Mouse (Mus musculus): ENCODE measurements around the gene Tnfrsf13c. TPM values are rescaled to one million over a fixed set of nuclear protein-coding genes. Genes with fewer than 3 reads are reported as not detected.
A peak's percentile ranks its signal among the peaks of the same experiment; 100 is the strongest.

Tnfrsf13c gene
- polyA plus RNA-seq, 1 experiment from 2014 or later, result not detected

DNA sequence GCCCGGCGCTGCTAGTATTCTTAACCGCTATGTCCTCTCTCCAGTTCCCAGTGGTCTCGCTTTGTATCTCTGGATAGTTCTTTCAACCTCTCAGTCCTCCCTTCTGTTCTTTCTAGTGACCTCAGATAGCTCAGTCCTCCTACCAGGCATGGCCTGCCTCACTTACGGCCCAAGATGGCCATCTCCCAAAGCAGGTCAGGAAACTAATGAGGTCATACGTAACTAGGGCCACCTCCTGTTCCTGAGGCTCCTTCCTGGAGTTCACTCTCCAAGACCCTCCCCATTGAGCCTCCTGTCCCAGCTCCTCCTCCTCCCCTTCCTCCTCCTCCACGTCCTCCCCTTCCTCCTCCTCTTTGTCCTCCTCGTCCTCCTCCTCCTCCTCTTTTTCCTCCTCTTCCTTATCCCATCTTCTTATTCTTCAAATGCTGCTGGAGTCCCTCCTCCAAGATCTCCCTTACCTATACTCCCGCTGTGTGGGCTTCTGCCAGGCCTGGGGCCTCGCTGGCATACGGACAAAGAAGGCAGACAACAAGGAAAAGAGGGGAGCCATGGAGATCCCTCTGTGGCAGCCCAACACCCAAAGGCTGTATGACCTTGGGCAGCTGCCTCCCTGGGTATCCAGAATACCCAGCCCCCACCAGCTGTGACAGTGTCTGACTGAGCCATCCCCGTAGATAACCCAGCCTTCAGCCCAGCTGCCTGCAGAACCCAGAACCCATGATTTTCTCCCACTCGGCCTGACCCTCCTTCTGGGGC is 14.7 kb downstream of the Tnfrsf13c start:
- Histone ChIP-seq H3K4me2 (replicated peaks; ENCODE audit: low read depth, low read length) (no peak overlapping the region), H3K9me3 (ENCODE audit: control insufficient read depth, low read depth, low read length) (no peaks in the 10 kb centered on the region), H3K27ac (ENCODE audit: low read length) (no peak overlapping the region), H3K27me3 (ENCODE audit: control insufficient read depth, insufficient read depth, low read length) (peaks cover 62% of the 10 kb centered on the region), H3K4me1 (ENCODE audit: control insufficient read depth, insufficient read depth, low read length) (peaks cover 23% of the 10 kb centered on the region; the same call in 1 of the 2 replicates), H3K4me3 (ENCODE audit: low read depth, low read length) (no peak overlapping the region), H3K9ac (replicated peaks; ENCODE audit: low read depth, low read length) (no peak overlapping the region), H3K36me3 (ENCODE audit: control insufficient read depth, insufficient read depth, low read length) (peaks cover 14% of the 10 kb centered on the region)
- 80% methylated on average over 13 of the region's 13 CpGs for WGBS
- ATAC-seq (ENCODE audit: insufficient number of reproducible peaks, insufficient read depth, low FRiP score, low read depth), result no peak

- Histone ChIP-seq H3K4me3 (ENCODE audit: low read depth, low read length) (no peak overlapping the region), H3K36me3 (ENCODE audit: control insufficient read depth, insufficient read depth, low read length) (peaks cover 22% of the 10 kb centered on the region), H3K4me2 (replicated peaks; ENCODE audit: low read depth, low read length) (no peak overlapping the region), H3K4me1 (ENCODE audit: control insufficient read depth, insufficient read depth, low read length) (peaks cover 23% of the 10 kb centered on the region; the same call in 1 of the 2 replicates), H3K27me3 (ENCODE audit: control insufficient read depth, insufficient read depth, low read length) (peaks cover 59% of the 10 kb centered on the region), H3K27ac (ENCODE audit: low read length) (no peak overlapping the region), H3K9ac (replicated peaks; ENCODE audit: low read depth, low read length) (no peak overlapping the region), H3K9me3 (ENCODE audit: control insufficient read depth, low read depth, low read length) (no peaks in the 10 kb centered on the region)
- no peak for ATAC-seq (ENCODE audit: insufficient number of reproducible peaks, insufficient read depth, low FRiP score, low read depth)
- 79% methylated on average over 8 of the region's 8 CpGs for WGBS
These were observed 15.9 kb downstream of the Tnfrsf13c start for GRCm38 (mm10) chr15:82208307-82208706.

GRCm38 (mm10) chr15:82207504-82208219 is 16.5 kb downstream of the Tnfrsf13c start:
- H3K4me2 ChIP-seq (replicated peaks; ENCODE audit: low read depth, low read length), result no peak overlapping the region
- no peak for ATAC-seq (ENCODE audit: insufficient number of reproducible peaks, insufficient read depth, low FRiP score, low read depth)
- H3K36me3 ChIP-seq (ENCODE audit: control insufficient read depth, insufficient read depth, low read length), result peaks cover 28% of the 10 kb centered on the region
- no peak overlapping the region for H3K27ac ChIP-seq (ENCODE audit: low read length)
- H3K4me1 ChIP-seq (ENCODE audit: control insufficient read depth, insufficient read depth, low read length), result peaks cover 23% of the 10 kb centered on the region; the same call in 1 of the 2 replicates
- H3K9me3 ChIP-seq (ENCODE audit: control insufficient read depth, low read depth, low read length), result no peaks in the 10 kb centered on the region
- H3K9ac ChIP-seq (replicated peaks; ENCODE audit: low read depth, low read length), result no peak overlapping the region
- 19% methylated on average over 30 of the region's 30 CpGs for WGBS
- peaks cover 59% of the 10 kb centered on the region for H3K27me3 ChIP-seq (ENCODE audit: control insufficient read depth, insufficient read depth, low read length)
- 0 out of 2 replicates have a peak overlapping the region, but pooled peaks have one; percentile 1 for H3K4me3 ChIP-seq (ENCODE audit: low read depth, low read length)

GRCm38 (mm10) chr15:82207105-82207459 is 17.1 kb downstream of the Tnfrsf13c start:
- Histone ChIP-seq H3K27ac (ENCODE audit: low read length) (no peak overlapping the region), H3K9me3 (ENCODE audit: control insufficient read depth, low read depth, low read length) (no peaks in the 10 kb centered on the region), H3K36me3 (ENCODE audit: control insufficient read depth, insufficient read depth, low read length) (peaks cover 34% of the 10 kb centered on the region), H3K27me3 (ENCODE audit: control insufficient read depth, insufficient read depth, low read length) (peaks cover 55% of the 10 kb centered on the region), H3K4me1 (ENCODE audit: control insufficient read depth, insufficient read depth, low read length) (peaks cover 17% of the 10 kb centered on the region; the same call in 1 of the 2 replicates), H3K4me2 (replicated peaks; ENCODE audit: low read depth, low read length) (no peak overlapping the region), H3K4me3 (ENCODE audit: low read depth, low read length) (0 out of 2 replicates have a peak overlapping the region, but pooled peaks have one; percentile 1), H3K9ac (replicated peaks; ENCODE audit: low read depth, low read length) (no peak overlapping the region)
- ATAC-seq (ENCODE audit: insufficient number of reproducible peaks, insufficient read depth, low FRiP score, low read depth), result no peak
- WGBS, result 18% methylated on average over 34 of the region's 34 CpGs

DNA sequence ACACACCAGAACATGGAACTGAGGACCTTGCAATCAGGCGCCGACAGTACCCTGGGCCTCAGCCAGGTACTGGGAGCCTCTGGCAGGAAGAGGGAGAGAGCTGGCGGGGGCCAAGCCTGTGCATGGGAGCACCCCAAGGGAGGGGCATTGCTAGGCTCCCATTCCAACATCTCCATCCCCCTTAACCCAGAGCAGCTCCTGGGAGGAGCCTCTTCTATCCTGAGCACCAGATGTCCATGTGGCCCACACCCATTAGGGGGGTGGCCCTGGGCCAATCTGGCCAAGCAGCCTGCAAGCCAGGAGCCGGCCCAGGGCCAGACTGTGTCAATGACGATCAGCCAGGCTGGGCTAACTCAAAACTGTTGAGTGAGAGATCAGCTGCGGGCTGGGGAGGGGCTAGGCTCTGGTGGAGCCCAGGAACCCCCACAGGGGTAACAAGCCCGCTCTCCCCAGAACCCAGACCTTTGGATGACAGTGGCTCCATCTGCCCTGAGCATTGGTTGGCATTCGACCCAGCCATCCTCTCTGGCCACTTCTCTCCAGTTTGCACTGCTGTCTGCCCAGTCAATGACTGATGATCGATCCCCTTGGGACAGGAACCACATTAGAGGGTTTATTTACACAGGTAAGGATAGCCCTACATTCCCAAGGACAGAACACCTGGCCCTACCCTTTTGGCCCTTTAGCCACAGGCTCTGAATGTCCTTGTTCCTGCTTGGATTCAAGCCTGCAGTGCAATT is 17.6 kb downstream of the Tnfrsf13c start:
- H3K27ac ChIP-seq (ENCODE audit: low read length), result no peak overlapping the region
- peaks cover 50% of the 10 kb centered on the region for H3K27me3 ChIP-seq (ENCODE audit: control insufficient read depth, insufficient read depth, low read length)
- H3K4me3 ChIP-seq (ENCODE audit: low read depth, low read length), result 0 out of 2 replicates have a peak overlapping the region, but pooled peaks have one; percentile 1
- no peaks in the 10 kb centered on the region for H3K9me3 ChIP-seq (ENCODE audit: control insufficient read depth, low read depth, low read length)
- no peak overlapping the region for H3K4me2 ChIP-seq (replicated peaks; ENCODE audit: low read depth, low read length)
- 53% methylated on average over 9 of the region's 9 CpGs for WGBS
- H3K36me3 ChIP-seq (ENCODE audit: control insufficient read depth, insufficient read depth, low read length), result peaks cover 39% of the 10 kb centered on the region
- ATAC-seq (ENCODE audit: insufficient number of reproducible peaks, insufficient read depth, low FRiP score, low read depth), result no peak
- no peak overlapping the region for H3K9ac ChIP-seq (replicated peaks; ENCODE audit: low read depth, low read length)
- peaks cover 12% of the 10 kb centered on the region; the same call in 1 of the 2 replicates for H3K4me1 ChIP-seq (ENCODE audit: control insufficient read depth, insufficient read depth, low read length)

- Histone ChIP-seq H3K4me2 (replicated peaks; ENCODE audit: low read depth, low read length) (no peak overlapping the region), H3K9ac (replicated peaks; ENCODE audit: low read depth, low read length) (no peak overlapping the region), H3K27ac (ENCODE audit: low read length) (no peak overlapping the region), H3K4me1 (ENCODE audit: control insufficient read depth, insufficient read depth, low read length) (peaks cover 11% of the 10 kb centered on the region; the same call in 1 of the 2 replicates), H3K4me3 (ENCODE audit: low read depth, low read length) (no peak overlapping the region), H3K9me3 (ENCODE audit: control insufficient read depth, low read depth, low read length) (no peaks in the 10 kb centered on the region), H3K36me3 (ENCODE audit: control insufficient read depth, insufficient read depth, low read length) (peaks cover 54% of the 10 kb centered on the region), H3K27me3 (ENCODE audit: control insufficient read depth, insufficient read depth, low read length) (peaks cover 34% of the 10 kb centered on the region)
- 0 out of 2 replicates have a peak, but pooled peaks have one; percentile 8 for ATAC-seq (ENCODE audit: insufficient number of reproducible peaks, insufficient read depth, low FRiP score, low read depth)
- 58% methylated on average over 10 of the region's 10 CpGs for WGBS
These were observed 19.3 kb downstream of the Tnfrsf13c start for GRCm38 (mm10) chr15:82204680-82205371.

GRCm38 (mm10) chr15:82203611-82204351 is 20.4 kb downstream of the Tnfrsf13c start:
- Histone ChIP-seq H3K9me3 (ENCODE audit: control insufficient read depth, low read depth, low read length) (no peaks in the 10 kb centered on the region), H3K4me1 (ENCODE audit: control insufficient read depth, insufficient read depth, low read length) (peaks cover 11% of the 10 kb centered on the region; the same call in 1 of the 2 replicates), H3K4me3 (ENCODE audit: low read depth, low read length) (no peak overlapping the region), H3K27me3 (ENCODE audit: control insufficient read depth, insufficient read depth, low read length) (peaks cover 33% of the 10 kb centered on the region), H3K4me2 (replicated peaks; ENCODE audit: low read depth, low read length) (no peak overlapping the region), H3K36me3 (ENCODE audit: control insufficient read depth, insufficient read depth, low read length) (peaks cover 64% of the 10 kb centered on the region), H3K9ac (replicated peaks; ENCODE audit: low read depth, low read length) (no peak overlapping the region), H3K27ac (ENCODE audit: low read length) (no peak overlapping the region)
- ATAC-seq (ENCODE audit: insufficient number of reproducible peaks, insufficient read depth, low FRiP score, low read depth), result no peak
- 87% methylated on average over 20 of the region's 20 CpGs for WGBS

All from stomach, embryonic 14.5 days (tissue).